Mouse (Mus musculus): ENCODE results near the gene Ppfibp1.

- TF ChIP-seq CTCF (IDR thresholded peaks at IDR 0.05; ENCODE audit: extremely low read depth, insufficient read depth, low read length) (peak; percentile 66), POLR2A (IDR thresholded peaks at IDR 0.05; ENCODE audit: extremely low read depth, insufficient read depth, low read length) (no peak)
Observed at GRCm38 (mm10) chr6:147008148-147008547, 119.9 kb downstream of the Ppfibp1 start.

Measured in cortical plate, adult 2 months (tissue).